9 mouse cellular contexts compared by ENCODE assay signal in the genomic region with DNA sequence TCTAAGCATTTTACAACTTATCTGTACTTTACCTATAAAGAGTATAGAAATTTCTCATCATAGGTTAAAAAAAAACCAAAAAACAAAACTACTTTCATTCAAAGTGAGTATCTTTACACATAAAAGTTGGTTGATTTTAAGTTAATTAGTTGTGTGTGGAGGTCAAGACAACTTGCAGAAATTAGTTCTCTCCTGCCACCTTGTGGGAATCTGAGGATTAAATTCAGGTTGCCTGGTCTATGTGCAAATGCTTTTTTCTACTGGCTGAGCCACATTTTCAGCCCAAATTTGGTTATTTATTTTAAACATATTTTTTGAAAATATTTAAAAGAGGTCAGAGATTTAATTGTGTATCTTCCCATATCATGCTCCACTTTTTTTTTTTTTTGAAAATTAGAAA. TPM values are rescaled to one million over a fixed set of nuclear protein-coding genes. Genes with fewer than 3 reads are reported as not detected.
A peak's percentile ranks its signal among the peaks of the same experiment; 100 is the strongest.
DNase-seq lines count a peak whose midpoint lies in the region; ATAC-seq and TF ChIP-seq lines count a peak whose summit lies in the region.
"Had no signal": no experiment of that assay in that cellular context is flagged by ENCODE, and none has a peak within 500 bp of the region (broad histone marks: within the 10 kb centered on the region; RNA-seq: fewer than 3 reads in every experiment).

No protein-coding gene starts in this region.

- peak; percentile 32 for DNase-seq in adrenal gland, postnatal 14 days
- no peak for DNase-seq in adrenal gland, postnatal 25 days
- peak; percentile 1 to 33 for DNase-seq in layer of hippocampus, adult 2 months (ENCODE audit: low spot score in 2 of 2)
- no peak for DNase-seq in layer of hippocampus, postnatal 36 days
- DNase-seq in embryo, embryonic 11 days, result peak; percentile 15
- peak; percentile 21 for DNase-seq in telencephalon, adult 2 months (ENCODE audit: low read depth, low spot score)
- no peak for DNase-seq in gastrocnemius, postnatal 25 days
- DNase-seq: liver, embryonic 13.5 days had no signal

- no peak overlapping the region for H3K4me3 ChIP-seq in layer of hippocampus, adult 2 months
- H3K4me3 ChIP-seq: liver, embryonic 13.5 days had no signal

- peak; percentile 79 for TF ChIP-seq CTCF in layer of hippocampus, adult 2 months (conservative IDR thresholded peaks at IDR 0.05)

- H3K27ac ChIP-seq in layer of hippocampus, adult 2 months, result no peak overlapping the region
- H3K27ac ChIP-seq: liver, embryonic 13.5 days had no signal

- peak; percentile 60 for ATAC-seq in CD4-positive, CD25-positive, alpha-beta regulatory T cell, adult 4 months

RNA-seq across cellular contexts. Expression of a gene that starts 35.6 kb away (rescaled TPM):
- total RNA-seq in adrenal gland, postnatal 14 days (2021), result 6.7 and 7.7 TPM in 2 replicates
- 3.9 and 5.0 TPM in 2 replicates for total RNA-seq in adrenal gland, postnatal 25 days (2021)
- total RNA-seq in layer of hippocampus, adult 2 months (2021), result 10 to 100 TPM; 38.8 to 44.3 TPM
- 10 to 100 TPM; 42.4 to 47.9 TPM for total RNA-seq in layer of hippocampus, postnatal 36 days (2021)
- polyA plus RNA-seq in CD4-positive, CD25-positive, alpha-beta regulatory T cell, adult 4 months (2017; shearing (Covaris generic)), result under 1 TPM in 1 of 2 experiments, not detected in 1; 0.34 TPM
- total RNA-seq in gastrocnemius, postnatal 25 days (2021), result 1 to 10 TPM; 1.2 to 1.3 TPM

Comparison
In these comparisons a context has a peak if more than half of its experiments do, and no peak if none do; other contexts are left out.
1. DNase-seq: peak in adrenal gland, postnatal 14 days (single experiment), layer of hippocampus, adult 2 months (2 of 2), embryo, embryonic 11 days (single experiment) and telencephalon, adult 2 months (single experiment); none in adrenal gland, postnatal 25 days (single experiment), layer of hippocampus, postnatal 36 days (0 of 2) and gastrocnemius, postnatal 25 days (single experiment).